Mouse (Mus musculus) spleen, adult 2 months (tissue): ENCODE measurements around the gene Ddx6. TPM values are rescaled to one million over a fixed set of nuclear protein-coding genes. Genes with fewer than 3 reads are reported as not detected.

Source experiments
- DNase-seq, 2 experiments: peaks; one replicate each; pipeline versions ENCODE4 v3.0.0 to v3.0.0-alpha.2; 2012 to 2021; ENCODE audit warnings: low spot score in 2 of 2, low read depth in 1 of 2
- H3K27ac ChIP-seq: fragments of 200-500 bp; 2 replicates; pipeline ENCODE4 v1.5.1; 2012; ENCODE audit warnings: low read length, inconsistent platforms; ENCODE audit not compliant: insufficient read depth
- H3K27me3 ChIP-seq: fragments of 200-500 bp; 2 replicates; pipeline ENCODE4 v1.6.1; 2012; ENCODE audit warnings: mild to moderate bottlenecking, moderate library complexity, low read length, inconsistent platforms; ENCODE audit not compliant: control insufficient read depth, insufficient read depth
- H3K36me3 ChIP-seq: fragments of 200-500 bp; 2 replicates; pipeline ENCODE4 v1.6.1; 2012; ENCODE audit warnings: mild to moderate bottlenecking, low read length, inconsistent platforms; ENCODE audit not compliant: control insufficient read depth, insufficient read depth
- H3K4me1 ChIP-seq: fragments of 200-500 bp; 2 replicates; pipeline ENCODE4 v1.6.1; 2011; ENCODE audit warnings: inconsistent platforms; ENCODE audit not compliant: control insufficient read depth, insufficient read depth, insufficient read length
- H3K4me3 ChIP-seq: fragments of 200-500 bp; 2 replicates; pipeline ENCODE4 v1.5.1; 2011; ENCODE audit warnings: mild to moderate bottlenecking, inconsistent platforms; ENCODE audit not compliant: insufficient read depth, insufficient read length; ENCODE audit errors: extremely low read depth
- CTCF ChIP-seq: fragments of 200-500 bp; IDR thresholded peaks from 2 replicates; pipeline ENCODE4 v1.5.1; 2011; ENCODE audit warnings: mild to moderate bottlenecking, inconsistent platforms; ENCODE audit not compliant: insufficient read depth, insufficient read length, insufficient replicate concordance; ENCODE audit errors: extremely low read depth
- POLR2A ChIP-seq: fragments of 200-500 bp; IDR thresholded peaks from 2 replicates; pipeline ENCODE4 v1.6.1; 2011; ENCODE audit warnings: low read depth, low read length, inconsistent platforms
- WGBS: fragments of 180-500 bp; shearing (Covaris S2); methylation state at CpG from one replicate; pipeline ENCODE4 v1.1.7; 2018; 5-methylcytosine and 5-hydroxymethylcytosine counted together
- polyA plus RNA-seq: library from polyadenylated mRNA; depleted of rRNA; stranded (reverse); fragments of >200 nt; gene quantifications from 2 replicates; pipeline ENCODE4 v1.2.3, GENCODE M21; 2012

The Ddx6 gene
- polyA plus RNA-seq, 1 experiment = 15.3 TPM

DNA sequence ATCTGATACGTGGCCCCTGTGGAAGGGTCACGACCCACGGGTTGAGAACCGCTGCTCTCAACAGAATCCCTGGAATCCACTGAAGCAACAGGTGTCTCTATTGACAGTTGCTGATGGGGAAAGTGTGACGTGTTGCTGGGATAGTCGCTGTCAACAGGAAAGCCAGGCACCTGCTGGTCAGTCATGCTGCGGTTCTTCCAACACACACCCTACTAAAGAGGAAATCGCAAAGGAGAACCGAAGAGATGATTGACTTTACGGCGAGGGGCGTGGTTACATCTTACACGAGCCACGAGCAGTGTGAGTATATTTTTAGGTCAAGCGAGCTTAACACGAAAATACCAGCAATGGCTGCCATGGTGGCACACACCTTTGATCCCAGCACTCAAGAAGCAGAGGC, 22.3 kb upstream of the Ddx6 start:
- WGBS = 16% methylated on average over 16 of the region's 16 CpGs
- peak; percentile 85 to 94 for DNase-seq
- H3K36me3 ChIP-seq = no peaks in the 10 kb centered on the region
- TF ChIP-seq POLR2A (peak; percentile 13; the same call in 1 of the 2 replicates), CTCF (no peak)
- peak overlapping the region; percentile 99 for H3K27ac ChIP-seq
- no peaks in the 10 kb centered on the region for H3K27me3 ChIP-seq
- H3K4me3 ChIP-seq = 0 out of 2 replicates have a peak overlapping the region, but pooled peaks have one; percentile 5
- H3K4me1 ChIP-seq = peaks cover 30% of the 10 kb centered on the region

GRCm38 (mm10) chr9:44586640-44587261, 17.9 kb upstream of the Ddx6 start:
- Histone ChIP-seq H3K27ac (no peak overlapping the region), H3K27me3 (no peaks in the 10 kb centered on the region), H3K4me3 (no peak overlapping the region), H3K36me3 (no peaks in the 10 kb centered on the region), H3K4me1 (peaks cover 13% of the 10 kb centered on the region)
- WGBS = 96% methylated on average over 8 of the region's 8 CpGs
- DNase-seq = no peak
- TF ChIP-seq POLR2A (no peak), CTCF (no peak)

GRCm38 (mm10) chr9:44587262-44588160, 17.2 kb upstream of the Ddx6 start:
- WGBS = 69% methylated on average over 9 of the region's 9 CpGs
- no peak for DNase-seq
- TF ChIP-seq POLR2A (no peak), CTCF (no peak)
- Histone ChIP-seq H3K27ac (no peak overlapping the region), H3K4me1 (peaks cover 6% of the 10 kb centered on the region), H3K27me3 (no peaks in the 10 kb centered on the region), H3K4me3 (no peak overlapping the region), H3K36me3 (no peaks in the 10 kb centered on the region)

- no peak overlapping the region for H3K27ac ChIP-seq
- DNase-seq = no peak
- WGBS = 88% methylated on average over 9 of the region's 9 CpGs
These were observed 16.1 kb upstream of the Ddx6 start for GRCm38 (mm10) chr9:44588605-44589004.

DNA sequence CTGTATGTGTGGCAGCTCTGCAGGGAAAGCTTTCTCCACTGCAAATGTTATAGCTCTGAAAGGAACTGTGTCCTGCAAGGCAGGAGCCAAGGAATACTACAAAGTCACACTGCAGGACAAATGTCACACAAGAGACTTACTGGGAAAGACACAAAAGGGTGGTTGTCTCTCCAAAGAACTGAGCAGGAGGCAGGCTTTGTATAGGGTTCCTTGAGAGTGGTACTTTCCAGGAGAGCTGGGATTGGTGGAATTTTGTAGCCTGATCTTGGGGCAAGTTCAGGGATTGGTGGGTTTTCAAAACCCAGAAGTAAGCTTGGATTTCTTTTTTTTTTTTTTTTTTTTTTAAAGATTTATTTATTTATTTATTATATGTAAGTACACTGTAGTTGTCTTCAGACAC, 15.6 kb upstream of the Ddx6 start:
- H3K27me3 ChIP-seq = no peaks in the 10 kb centered on the region
- H3K36me3 ChIP-seq = no peaks in the 10 kb centered on the region
- H3K27ac ChIP-seq = no peak overlapping the region
- DNase-seq = no peak
- H3K4me1 ChIP-seq = 0 out of 2 replicates have a peak, but pooled peaks cover 3% of the 10 kb centered on the region
- no peak for TF ChIP-seq POLR2A
- no peak for TF ChIP-seq CTCF
- no peak overlapping the region for H3K4me3 ChIP-seq

More at GRCm38 (mm10) chr9:44588605-44589004, 16.1 kb upstream of the Ddx6 start:
- Histone ChIP-seq H3K36me3 (no peaks in the 10 kb centered on the region), H3K4me3 (no peak overlapping the region), H3K27me3 (no peaks in the 10 kb centered on the region), H3K4me1 (0 out of 2 replicates have a peak, but pooled peaks cover 3% of the 10 kb centered on the region)
- TF ChIP-seq CTCF = no peak
- no peak for TF ChIP-seq POLR2A

DNA sequence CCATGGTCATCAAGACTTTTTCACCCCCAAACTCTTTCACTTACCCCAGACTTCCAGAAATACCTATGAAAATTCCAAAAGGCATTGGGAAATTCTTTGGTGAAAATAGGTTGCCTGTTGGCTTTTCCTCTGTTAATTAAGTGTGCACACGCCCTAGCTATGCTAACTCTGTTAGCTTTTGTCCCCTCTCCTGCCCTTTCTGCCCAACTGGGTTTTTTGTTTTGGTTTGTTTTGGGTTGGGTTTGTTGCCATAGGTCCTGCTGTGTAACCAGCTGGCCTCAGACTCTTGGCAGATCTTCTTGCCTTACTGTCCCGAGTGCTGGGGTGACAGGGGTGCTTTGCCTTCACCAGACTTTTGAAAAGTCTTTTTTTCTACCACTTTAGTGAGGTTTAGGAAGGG, 13.7 kb upstream of the Ddx6 start:
- Histone ChIP-seq H3K4me3 (no peak overlapping the region), H3K36me3 (no peaks in the 10 kb centered on the region), H3K4me1 (0 out of 2 replicates have a peak, but pooled peaks cover 3% of the 10 kb centered on the region), H3K27ac (no peak overlapping the region), H3K27me3 (no peaks in the 10 kb centered on the region)
- no peak for DNase-seq
- no peak for TF ChIP-seq CTCF
- no peak for TF ChIP-seq POLR2A
- WGBS = 83% methylated on average over 2 of the region's 2 CpGs
